Mouse (Mus musculus): ENCODE data around the gene Dlg2. TPM values are rescaled to one million over a fixed set of nuclear protein-coding genes. Genes with fewer than 3 reads are reported as not detected.

Gene Dlg2
- polyA plus RNA-seq, 1 experiment from 2014 or later = 1.4 TPM

DNA sequence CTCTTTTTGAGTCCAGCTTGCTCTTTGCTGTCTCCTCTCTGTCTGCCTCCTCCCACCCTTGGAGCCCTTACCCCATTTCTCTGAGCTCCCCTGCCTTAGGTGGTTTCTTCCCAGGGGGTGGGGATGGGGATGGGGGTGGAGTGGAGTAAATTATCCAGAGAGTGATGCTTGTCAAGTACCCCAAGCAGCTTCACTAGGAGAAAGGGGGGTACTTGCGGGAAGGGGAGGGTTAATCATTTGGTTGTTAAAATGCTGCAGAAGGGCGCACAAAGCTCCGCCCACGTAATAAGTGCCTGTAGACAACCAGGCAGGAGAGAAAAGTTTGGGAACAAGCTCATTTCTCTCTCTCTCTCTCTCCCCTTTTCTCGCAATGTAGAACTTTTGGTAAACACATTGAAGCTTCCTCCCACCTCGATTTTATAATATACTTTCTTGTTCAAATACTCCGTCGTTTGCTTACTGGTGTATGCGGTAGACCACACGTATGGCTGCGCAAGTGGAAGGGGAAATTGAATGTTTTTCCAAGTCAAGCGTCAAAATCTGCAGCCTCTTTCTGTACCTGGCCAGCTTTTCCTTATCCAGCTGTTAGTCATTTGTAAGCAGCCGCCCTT is 410.0 kb downstream of the Dlg2 start:
- no peak overlapping the region for H3K9ac ChIP-seq
- peaks cover 16% of the 10 kb centered on the region; the same call in 1 of the 2 replicates for H3K27me3 ChIP-seq
- H3K9me3 ChIP-seq (replicated peaks) = no peaks in the 10 kb centered on the region
- no peaks in the 10 kb centered on the region for H3K36me3 ChIP-seq
- H3K27ac ChIP-seq = no peak overlapping the region
- H3K4me1 ChIP-seq = peaks cover 15% of the 10 kb centered on the region
- ATAC-seq (replicated peaks; ENCODE audit: low FRiP score) = peak; percentile 58; the same call in 1 of the 2 replicates
- peak overlapping the region; percentile 71 for H3K4me2 ChIP-seq
- peak overlapping the region; percentile 39 for H3K4me3 ChIP-seq (replicated peaks)
- WGBS = under 1% methylated on average over 13 of the region's 13 CpGs

DNA sequence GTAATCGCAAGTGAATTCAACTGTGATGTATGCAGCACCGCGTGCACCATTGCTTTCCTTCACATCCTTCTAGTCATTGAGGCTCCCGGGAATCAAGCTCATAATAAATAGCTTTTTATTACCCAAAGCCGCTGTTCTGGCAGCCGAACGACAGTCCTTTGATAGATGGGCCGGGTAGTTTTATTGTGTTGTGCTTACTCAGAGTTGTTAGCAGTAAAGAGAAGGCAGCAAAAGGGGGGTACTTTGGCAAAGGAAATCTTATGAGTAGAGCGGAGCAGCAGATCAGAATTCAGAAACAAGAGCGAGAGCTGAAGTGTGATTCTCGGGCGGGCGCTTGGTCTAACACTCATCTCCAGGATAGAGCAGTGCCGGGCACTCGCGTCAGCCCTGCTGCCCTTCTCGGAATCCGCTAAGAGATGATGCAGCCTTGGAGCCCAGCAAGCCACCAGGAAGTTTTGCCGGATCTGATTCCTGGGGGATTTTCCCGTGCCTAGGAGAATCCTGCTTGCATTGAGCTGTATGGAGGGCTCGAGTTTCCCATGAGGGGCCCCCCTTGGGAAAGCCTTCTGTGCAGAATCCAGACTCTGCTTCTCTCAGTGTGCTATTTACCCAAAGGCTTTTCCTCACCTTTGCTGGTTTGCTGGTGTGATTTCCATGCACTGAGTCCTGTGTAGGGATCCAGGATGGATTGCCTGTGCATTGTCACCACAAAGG is 410.7 kb downstream of the Dlg2 start:
- under 1% methylated on average over 21 of the region's 21 CpGs for WGBS
- H3K4me2 ChIP-seq = peak overlapping the region; percentile 71
- peaks cover 16% of the 10 kb centered on the region; the same call in 1 of the 2 replicates for H3K27me3 ChIP-seq
- H3K4me3 ChIP-seq (replicated peaks) = peak overlapping the region; percentile 39
- H3K27ac ChIP-seq = no peak overlapping the region
- H3K36me3 ChIP-seq = no peaks in the 10 kb centered on the region
- H3K9ac ChIP-seq = 0 out of 2 replicates have a peak overlapping the region, but pooled peaks have one; percentile 12
- H3K4me1 ChIP-seq = peaks cover 15% of the 10 kb centered on the region
- ATAC-seq (replicated peaks; ENCODE audit: low FRiP score) = peak; percentile 86
- H3K9me3 ChIP-seq (replicated peaks) = no peaks in the 10 kb centered on the region

DNA sequence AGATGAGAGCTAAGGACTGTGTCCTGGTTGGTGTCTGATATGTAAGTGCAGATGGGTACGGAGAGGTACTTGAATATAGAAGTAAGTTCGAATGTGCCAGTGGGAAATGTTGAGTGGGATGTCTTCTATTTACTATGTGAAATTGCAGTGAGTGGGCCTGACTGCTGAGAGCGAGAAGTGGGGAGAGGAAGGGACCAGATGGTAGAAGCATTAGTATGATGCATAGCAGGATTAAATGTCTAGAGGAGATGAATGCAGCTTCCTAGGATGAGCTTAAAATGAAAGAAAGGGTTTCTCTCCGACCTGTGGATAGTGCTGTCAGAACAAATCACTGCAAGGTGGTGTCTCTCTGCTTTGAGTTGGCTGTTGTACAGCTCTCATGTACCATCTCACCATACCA is 451.0 kb downstream of the Dlg2 start:
- 74% methylated on average over 4 of the region's 4 CpGs for whole genome bisulfite sequencing
- no peaks in the 10 kb centered on the region for H3K4me1 ChIP-seq
- no peaks in the 10 kb centered on the region for H3K27me3 ChIP-seq
- no peaks in the 10 kb centered on the region for H3K36me3 ChIP-seq
- no peak overlapping the region for H3K27ac ChIP-seq
- no peak overlapping the region for H3K9ac ChIP-seq
- no peaks in the 10 kb centered on the region for H3K9me3 ChIP-seq (replicated peaks)
- no peak overlapping the region for H3K4me3 ChIP-seq (replicated peaks)
- ATAC-seq (replicated peaks; ENCODE audit: low FRiP score) = no peak
- H3K4me2 ChIP-seq = no peak overlapping the region

DNA sequence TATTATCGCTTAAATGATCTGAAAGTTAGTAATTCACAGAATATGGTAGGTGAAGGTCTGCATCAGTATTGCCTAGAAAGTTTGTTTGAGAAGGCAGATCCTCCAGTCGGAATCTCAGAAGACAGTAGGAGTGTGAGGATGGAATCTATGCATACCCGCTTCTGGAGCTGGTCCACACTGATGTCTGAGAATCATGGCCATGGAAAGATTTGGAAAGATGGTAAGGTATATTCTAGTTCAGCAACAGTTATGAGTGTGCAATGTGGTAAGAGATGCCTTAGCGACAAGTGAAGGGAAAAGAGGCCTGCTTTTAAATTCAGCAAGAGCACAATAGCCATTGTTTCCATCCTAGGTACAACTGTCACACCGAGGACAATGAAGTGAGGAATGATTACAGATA is 464.3 kb downstream of the Dlg2 start:
- ATAC-seq (replicated peaks; ENCODE audit: low FRiP score) = no peak

GRCm38 (mm10) chr7:90947073-90947472 is 470.6 kb downstream of the Dlg2 start:
- Histone ChIP-seq H3K9ac (no peak overlapping the region), H3K4me1 (no peaks in the 10 kb centered on the region), H3K27me3 (no peaks in the 10 kb centered on the region), H3K4me2 (no peak overlapping the region), H3K27ac (no peak overlapping the region), H3K4me3 (replicated peaks) (no peak overlapping the region), H3K36me3 (no peaks in the 10 kb centered on the region), H3K9me3 (replicated peaks) (no peaks in the 10 kb centered on the region)
- no peak for ATAC-seq (replicated peaks; ENCODE audit: low FRiP score)
- WGBS = 70% methylated on average over 8 of the region's 8 CpGs

More for the DNA sequence above, 464.3 kb downstream of the Dlg2 start:
- H3K27ac ChIP-seq = no peak overlapping the region
- H3K9ac ChIP-seq = no peak overlapping the region
- H3K9me3 ChIP-seq (replicated peaks) = no peaks in the 10 kb centered on the region
- H3K4me2 ChIP-seq = no peak overlapping the region
- no peak overlapping the region for H3K4me3 ChIP-seq (replicated peaks)
- H3K36me3 ChIP-seq = no peaks in the 10 kb centered on the region
- WGBS = 92% methylated on average over 5 of the region's 5 CpGs
- H3K27me3 ChIP-seq = no peaks in the 10 kb centered on the region
- no peaks in the 10 kb centered on the region for H3K4me1 ChIP-seq

- Histone ChIP-seq H3K9me3 (replicated peaks) (no peaks in the 10 kb centered on the region), H3K36me3 (no peaks in the 10 kb centered on the region), H3K9ac (no peak overlapping the region), H3K4me3 (replicated peaks) (no peak overlapping the region), H3K4me2 (no peak overlapping the region), H3K27me3 (no peaks in the 10 kb centered on the region), H3K4me1 (no peaks in the 10 kb centered on the region), H3K27ac (no peak overlapping the region)
- 91% methylated on average over 5 of the region's 5 CpGs for WGBS
- no peak for ATAC-seq (replicated peaks; ENCODE audit: low FRiP score)
Measured at GRCm38 (mm10) chr7:90949212-90949611, 472.7 kb downstream of the Dlg2 start.

DNA sequence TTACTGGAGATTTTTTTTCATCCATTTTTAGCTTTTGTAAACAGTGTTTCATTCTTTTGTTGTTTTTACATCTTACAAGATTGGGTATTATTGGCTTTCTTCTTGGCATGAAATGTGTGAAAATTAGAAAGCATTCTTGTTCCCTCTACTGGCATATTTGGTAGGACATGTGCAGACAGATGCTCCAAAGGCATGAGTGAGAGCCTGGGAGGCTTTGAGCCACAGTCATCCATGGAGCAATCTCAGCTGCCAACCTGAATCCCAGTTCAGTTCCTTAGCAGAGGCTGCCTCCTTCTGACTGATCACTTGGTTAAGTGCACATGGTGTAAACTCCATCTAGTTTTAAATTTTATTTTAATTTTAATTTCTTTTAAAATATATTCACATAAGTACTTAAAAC is 500.8 kb downstream of the Dlg2 start:
- no peaks in the 10 kb centered on the region for H3K27me3 ChIP-seq
- ATAC-seq (replicated peaks; ENCODE audit: low FRiP score) = no peak
- H3K9ac ChIP-seq = no peak overlapping the region
- no peak overlapping the region for H3K27ac ChIP-seq
- no peaks in the 10 kb centered on the region for H3K36me3 ChIP-seq
- H3K4me1 ChIP-seq = no peaks in the 10 kb centered on the region
- H3K4me2 ChIP-seq = no peak overlapping the region
- H3K9me3 ChIP-seq (replicated peaks) = no peaks in the 10 kb centered on the region
- H3K4me3 ChIP-seq (replicated peaks) = no peak overlapping the region

DNA sequence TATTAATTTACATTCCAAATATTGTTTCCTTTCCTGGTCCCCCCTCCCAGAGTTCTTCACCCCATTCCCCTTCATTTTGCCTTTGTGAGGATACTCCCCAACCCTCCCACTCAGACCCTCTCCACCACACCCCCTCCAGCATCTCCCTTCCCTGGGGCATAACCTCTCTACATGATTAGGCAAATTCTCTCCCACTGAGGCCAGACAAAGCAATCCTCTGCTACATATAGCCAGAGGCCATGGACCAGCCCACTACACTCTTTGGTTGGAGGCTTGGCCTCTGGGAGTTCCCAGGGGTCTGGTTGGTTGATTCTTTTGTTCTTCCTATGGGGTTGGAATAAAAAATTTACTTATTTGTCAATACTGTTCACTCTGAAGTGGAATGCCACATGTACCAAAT is 505.6 kb downstream of the Dlg2 start:
- no peak for ATAC-seq (replicated peaks; ENCODE audit: low FRiP score)
- H3K4me3 ChIP-seq (replicated peaks) = no peak overlapping the region
- no peak overlapping the region for H3K4me2 ChIP-seq
- no peaks in the 10 kb centered on the region for H3K4me1 ChIP-seq
- no peak overlapping the region for H3K9ac ChIP-seq
- no peaks in the 10 kb centered on the region for H3K9me3 ChIP-seq (replicated peaks)
- H3K36me3 ChIP-seq = no peaks in the 10 kb centered on the region
- no peaks in the 10 kb centered on the region for H3K27me3 ChIP-seq
- H3K27ac ChIP-seq = no peak overlapping the region

- Histone ChIP-seq H3K36me3 (no peaks in the 10 kb centered on the region), H3K9me3 (replicated peaks) (no peaks in the 10 kb centered on the region), H3K4me1 (no peaks in the 10 kb centered on the region), H3K4me3 (replicated peaks) (no peak overlapping the region), H3K27me3 (no peaks in the 10 kb centered on the region), H3K4me2 (no peak overlapping the region), H3K9ac (no peak overlapping the region), H3K27ac (no peak overlapping the region)
- ATAC-seq (replicated peaks; ENCODE audit: low FRiP score) = no peak
- 81% methylated on average over 2 of the region's 2 CpGs for WGBS
Measured at GRCm38 (mm10) chr7:91010655-91011054, 534.2 kb downstream of the Dlg2 start.

- Histone ChIP-seq H3K4me3 (replicated peaks) (no peak overlapping the region), H3K9ac (no peak overlapping the region), H3K27me3 (no peaks in the 10 kb centered on the region), H3K27ac (no peak overlapping the region), H3K9me3 (replicated peaks) (no peaks in the 10 kb centered on the region), H3K4me1 (no peaks in the 10 kb centered on the region), H3K4me2 (no peak overlapping the region), H3K36me3 (no peaks in the 10 kb centered on the region)
- ATAC-seq (replicated peaks; ENCODE audit: low FRiP score) = no peak
- 80% methylated on average over 4 of the region's 4 CpGs for WGBS
Measured at GRCm38 (mm10) chr7:91044998-91045741, 568.7 kb downstream of the Dlg2 start.

GRCm38 (mm10) chr7:91045742-91046098 is 569.2 kb downstream of the Dlg2 start:
- H3K36me3 ChIP-seq = no peaks in the 10 kb centered on the region
- WGBS = 86% methylated on average over 1 of the region's 1 CpGs
- no peak overlapping the region for H3K27ac ChIP-seq
- H3K4me3 ChIP-seq (replicated peaks) = no peak overlapping the region
- no peaks in the 10 kb centered on the region for H3K4me1 ChIP-seq
- no peak for ATAC-seq (replicated peaks; ENCODE audit: low FRiP score)
- H3K27me3 ChIP-seq = no peaks in the 10 kb centered on the region
- no peak overlapping the region for H3K9ac ChIP-seq
- H3K4me2 ChIP-seq = no peak overlapping the region
- H3K9me3 ChIP-seq (replicated peaks) = no peaks in the 10 kb centered on the region

DNA sequence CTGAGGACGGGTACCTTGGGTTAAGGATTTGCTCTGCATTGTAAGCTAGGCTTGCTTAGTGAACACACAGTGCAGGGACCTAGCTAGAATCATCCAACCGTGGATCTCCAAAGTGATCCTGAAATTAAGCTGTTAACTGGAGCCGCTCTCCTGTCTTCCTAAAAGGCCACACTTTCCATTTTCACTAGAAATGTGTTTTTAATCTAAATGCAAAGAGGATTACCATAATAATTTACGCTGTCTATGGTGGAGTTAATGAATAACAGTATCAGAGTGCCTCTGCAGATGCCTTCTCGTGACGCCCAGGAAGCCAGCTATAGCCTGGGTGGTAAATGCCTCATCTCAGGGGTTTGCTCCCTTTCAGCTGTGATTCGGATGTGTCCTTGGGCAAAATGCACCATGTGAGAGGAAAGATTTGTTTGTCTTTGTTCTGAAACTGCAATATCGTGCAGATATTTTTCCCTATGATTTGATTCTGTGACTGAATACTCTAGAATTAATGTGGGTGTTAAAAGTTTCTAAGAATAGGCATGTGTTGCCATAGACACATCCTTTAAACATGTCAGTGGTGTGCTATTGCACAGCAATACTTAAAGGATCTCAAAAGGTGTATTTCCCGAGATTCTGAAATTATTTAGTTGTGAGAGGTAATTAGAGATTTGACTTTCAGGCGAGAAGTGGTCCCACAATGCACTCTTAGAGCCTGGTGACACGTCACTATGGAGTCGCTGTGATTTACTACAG is 587.0 kb downstream of the Dlg2 start:
- Histone ChIP-seq H3K4me1 (no peaks in the 10 kb centered on the region), H3K4me3 (replicated peaks) (no peak overlapping the region), H3K9me3 (replicated peaks) (no peaks in the 10 kb centered on the region), H3K4me2 (no peak overlapping the region), H3K27me3 (no peaks in the 10 kb centered on the region), H3K27ac (no peak overlapping the region), H3K9ac (no peak overlapping the region), H3K36me3 (no peaks in the 10 kb centered on the region)
- 63% methylated on average over 12 of the region's 12 CpGs for WGBS
- ATAC-seq (replicated peaks; ENCODE audit: low FRiP score) = no peak

Data from kidney, embryonic 15.5 days (tissue).